Comparison of ENCODE assay signal across 8 mouse cellular contexts in the genomic region with DNA sequence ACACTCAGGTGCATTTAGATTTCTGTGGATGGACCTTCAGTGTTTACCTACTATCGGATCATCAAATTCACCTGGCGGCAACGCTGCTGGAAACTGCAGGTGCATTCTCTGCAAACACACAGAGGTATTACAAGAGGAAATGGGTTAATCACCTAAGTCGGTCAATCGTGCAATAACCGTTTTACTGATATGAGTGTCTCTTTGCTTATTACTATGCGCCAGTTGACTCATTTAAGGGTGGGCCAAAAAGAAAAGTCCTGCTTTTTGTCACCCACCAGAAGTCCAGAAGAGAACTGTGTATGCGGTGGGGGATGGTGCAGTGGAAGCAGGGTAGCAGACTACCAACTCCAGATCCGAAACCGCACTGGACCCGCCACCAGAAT. TPM values are rescaled to one million over a fixed set of nuclear protein-coding genes. Genes with fewer than 3 reads are reported as not detected.
DNase-seq lines count a peak whose midpoint lies in the region; ATAC-seq lines count a peak whose summit lies in the region.

No protein-coding gene starts in this region.

- 4% methylated on average over 11 of the region's 11 CpGs for whole genome bisulfite sequencing in heart, embryonic 13.5 days
- WGBS in intestine, embryonic 16.5 days: 2% methylated on average over 11 of the region's 11 CpGs
- WGBS in neural tube, embryonic 14.5 days: 8% methylated on average over 11 of the region's 11 CpGs

- no peak for DNase-seq in heart, postnatal 25 days (ENCODE audit: low spot score)
- peak; percentile 32 for DNase-seq in thymus, postnatal 14 days
- no peak for DNase-seq in thymus, adult 18-20 months
- no peak for DNase-seq in gastrocnemius, postnatal 36 days

- peaks cover 37% of the 10 kb centered on the region for H3K4me1 ChIP-seq in heart, embryonic 13.5 days
- peaks cover 28% of the 10 kb centered on the region for H3K4me1 ChIP-seq in intestine, embryonic 16.5 days (ENCODE audit: control insufficient read depth, insufficient read depth, low read length)
- peaks cover 17% of the 10 kb centered on the region for H3K4me1 ChIP-seq in neural tube, embryonic 14.5 days (ENCODE audit: control insufficient read depth, insufficient read depth, low read length)

- no peak for ATAC-seq in heart, embryonic 13.5 days (ENCODE audit: extremely low read depth, insufficient number of reproducible peaks, low FRiP score, low TSS enrichment)
- no peak; the same call in 1 of the 2 replicates for ATAC-seq in intestine, embryonic 16.5 days
- no peak for ATAC-seq in neural tube, embryonic 14.5 days (ENCODE audit: low read depth)
- no peak; the same call in 1 of the 2 replicates for ATAC-seq in monocyte, adult 5-6 weeks (replicated peaks; ENCODE audit: insufficient number of reproducible peaks, low FRiP score, low TSS enrichment, poor library complexity, severe bottlenecking)

- H3K36me3 ChIP-seq in heart, embryonic 13.5 days: peaks cover 9% of the 10 kb centered on the region
- no peaks in the 10 kb centered on the region for H3K36me3 ChIP-seq in intestine, embryonic 16.5 days (ENCODE audit: control insufficient read depth, insufficient read depth, low read length)
- no peaks in the 10 kb centered on the region for H3K36me3 ChIP-seq in neural tube, embryonic 14.5 days (ENCODE audit: control insufficient read depth, insufficient read depth, low read length)

- peak overlapping the region; percentile 99 for H3K27ac ChIP-seq in heart, embryonic 13.5 days (replicated peaks)
- peak overlapping the region; percentile 77 for H3K27ac ChIP-seq in intestine, embryonic 16.5 days (ENCODE audit: low read length)
- peak overlapping the region; percentile 74 for H3K27ac ChIP-seq in neural tube, embryonic 14.5 days (ENCODE audit: low read depth, low read length)

- intact Hi-C loops in heart, postnatal 25 days (cut with DNase I): loop anchor here (2.0 to 5.0 kb wide), 2 partner anchors 97 to 102 kb away; no protein-coding TSS in a partner anchor
- intact Hi-C loops in gastrocnemius, postnatal 36 days (cut with DNase I): loop anchor here (5.0 kb wide), 1 partner anchor 53 kb away; the partner anchor contains the start of gene Kif3b

- H3K9me3 ChIP-seq in heart, embryonic 13.5 days: no peaks in the 10 kb centered on the region
- no peaks in the 10 kb centered on the region for H3K9me3 ChIP-seq in intestine, embryonic 16.5 days (ENCODE audit: control insufficient read depth, low read length)
- no peaks in the 10 kb centered on the region for H3K9me3 ChIP-seq in neural tube, embryonic 14.5 days (ENCODE audit: control insufficient read depth, low read length)

- peak overlapping the region; percentile 89 for H3K4me3 ChIP-seq in heart, embryonic 13.5 days
- H3K4me3 ChIP-seq in intestine, embryonic 16.5 days (ENCODE audit: low read length): peak overlapping the region; percentile 92
- peak overlapping the region; percentile 92 for H3K4me3 ChIP-seq in neural tube, embryonic 14.5 days (ENCODE audit: low read depth, low read length)

- H3K27me3 ChIP-seq in heart, embryonic 13.5 days (replicated peaks): no peaks in the 10 kb centered on the region
- no peaks in the 10 kb centered on the region for H3K27me3 ChIP-seq in intestine, embryonic 16.5 days (replicated peaks; ENCODE audit: control insufficient read depth, insufficient read depth, low read length)
- H3K27me3 ChIP-seq in neural tube, embryonic 14.5 days (ENCODE audit: control insufficient read depth, insufficient read depth, low read length): no peaks in the 10 kb centered on the region

- peak overlapping the region; percentile 84 for H3K4me2 ChIP-seq in heart, embryonic 13.5 days
- H3K4me2 ChIP-seq in intestine, embryonic 16.5 days (ENCODE audit: low read depth, low read length): peak overlapping the region; percentile 69
- H3K4me2 ChIP-seq in neural tube, embryonic 14.5 days (ENCODE audit: low read depth, low read length): peak overlapping the region; percentile 57

- peak overlapping the region; percentile 85 for H3K9ac ChIP-seq in heart, embryonic 13.5 days
- peak overlapping the region; percentile 72 for H3K9ac ChIP-seq in intestine, embryonic 16.5 days (ENCODE audit: low read depth, low read length)
- peak overlapping the region; percentile 69 for H3K9ac ChIP-seq in neural tube, embryonic 14.5 days (replicated peaks; ENCODE audit: low read depth, low read length)

RNA-seq across cellular contexts. Expression of gene Asxl1, which starts 0.6 kb away (rescaled TPM):
- 6.4 and 6.8 TPM in 2 replicates for polyA plus RNA-seq in heart, embryonic 13.5 days (2015; fragmentation: Nextera tagmentation; extraction: Ambion mirVana)
- total RNA-seq in heart, postnatal 25 days (2021): 10 to 100 TPM; 22.4 to 23.7 TPM
- polyA plus RNA-seq in intestine, embryonic 16.5 days (2015; fragmentation: Nextera tagmentation; extraction: Ambion mirVana): 6.8 and 6.9 TPM in 2 replicates
- 15.4 and 16.9 TPM in 2 replicates for polyA plus RNA-seq in neural tube, embryonic 14.5 days (2014; fragmentation: Nextera tagmentation; extraction: Ambion mirVana)
- total RNA-seq in gastrocnemius, postnatal 36 days (2021): 10 to 100 TPM in 1 of 2 experiments, 1 to 10 TPM in 1; 7.2 to 10.8 TPM
- total RNA-seq in monocyte, adult 5-6 weeks (2017): 30.4 to 36.5 TPM (median 34.3 TPM) in 3 replicates

RNA-seq across cellular contexts. Expression of gene Kif3b, which starts 53.8 kb away (rescaled TPM):
- polyA plus RNA-seq in heart, embryonic 13.5 days (2015; fragmentation: Nextera tagmentation; extraction: Ambion mirVana): 4.0 and 4.8 TPM in 2 replicates
- total RNA-seq in heart, postnatal 25 days (2021): 1 to 10 TPM; 7.8 to 8.4 TPM
- polyA plus RNA-seq in intestine, embryonic 16.5 days (2015; fragmentation: Nextera tagmentation; extraction: Ambion mirVana): 8.2 and 8.3 TPM in 2 replicates
- 16.4 and 17.2 TPM in 2 replicates for polyA plus RNA-seq in neural tube, embryonic 14.5 days (2014; fragmentation: Nextera tagmentation; extraction: Ambion mirVana)
- total RNA-seq in gastrocnemius, postnatal 36 days (2021): 1 to 10 TPM; 2.8 to 3.5 TPM
- 27.2 to 38.3 TPM (median 34.8 TPM) in 3 replicates for total RNA-seq in monocyte, adult 5-6 weeks (2017)
